ENCODE assay signal across 8 mouse cellular contexts in genomic region chr11:96311520-96312417, GRCm38 (mm10). TPM values are rescaled to one million over a fixed set of nuclear protein-coding genes. Genes with fewer than 3 reads are reported as not detected.
DNase-seq lines count a peak whose midpoint lies in the region; ATAC-seq and TF ChIP-seq lines count a peak whose summit lies in the region.

No protein-coding gene starts in this region.

- H3K4me1 ChIP-seq in brown adipose tissue, adult 24 weeks (ENCODE audit: control insufficient read depth, insufficient read depth, insufficient read length, low read length) = peaks cover 21% of the 10 kb centered on the region
- H3K4me1 ChIP-seq in heart, embryonic 11.5 days (ENCODE audit: control insufficient read depth, insufficient read depth, low read length) = no peaks in the 10 kb centered on the region
- peaks cover 43% of the 10 kb centered on the region for H3K4me1 ChIP-seq in kidney, embryonic 14.5 days (ENCODE audit: control insufficient read depth, insufficient read depth, low read length)
- no peaks in the 10 kb centered on the region; the same call in 1 of the 2 replicates for H3K4me1 ChIP-seq in small intestine, adult 2 months (ENCODE audit: control insufficient read depth, insufficient read depth, insufficient read length, low read length)

- TF ChIP-seq CTCF in layer of hippocampus, adult 2 months (conservative IDR thresholded peaks at IDR 0.05) = peak; percentile 75
- peak; percentile 55; the same call in 1 of the 2 replicates for TF ChIP-seq CTCF in small intestine, adult 2 months (IDR thresholded peaks at IDR 0.05; ENCODE audit: extremely low read depth, insufficient read length, insufficient replicate concordance, low read depth, low read length)

- H3K36me3 ChIP-seq in heart, embryonic 11.5 days (ENCODE audit: control insufficient read depth, insufficient read depth, low read length) = no peaks in the 10 kb centered on the region
- no peaks in the 10 kb centered on the region; the same call in 1 of the 2 replicates for H3K36me3 ChIP-seq in kidney, embryonic 14.5 days (ENCODE audit: control insufficient read depth, insufficient read depth, low read length)
- no peaks in the 10 kb centered on the region for H3K36me3 ChIP-seq in small intestine, adult 2 months (ENCODE audit: control insufficient read depth, insufficient read depth, low read length)

- H3K9ac ChIP-seq in heart, embryonic 11.5 days (ENCODE audit: low read depth, low read length) = no peak overlapping the region
- peak overlapping the region; percentile 99 for H3K9ac ChIP-seq in kidney, embryonic 14.5 days (ENCODE audit: low read depth, low read length)

- under 1% methylated on average over 31 of the region's 31 CpGs for WGBS in heart, embryonic 11.5 days (ENCODE audit: insufficient replicate concordance)
- whole genome bisulfite sequencing in kidney, embryonic 14.5 days = under 1% methylated on average over 31 of the region's 31 CpGs
- WGBS in small intestine, adult 2 months = 5% methylated on average over 31 of the region's 31 CpGs

- no peak overlapping the region for H3K4me3 ChIP-seq in layer of hippocampus, adult 2 months
- peak overlapping the region; percentile 56 for H3K4me3 ChIP-seq in brown adipose tissue, adult 24 weeks (ENCODE audit: insufficient read depth, low read depth, low read length)
- peak overlapping the region; percentile 33 for H3K4me3 ChIP-seq in heart, embryonic 11.5 days (ENCODE audit: low read depth, low read length)
- peak overlapping the region; percentile 53 for H3K4me3 ChIP-seq in kidney, embryonic 14.5 days (ENCODE audit: low read length)
- peak overlapping the region; percentile 35 for H3K4me3 ChIP-seq in small intestine, adult 2 months (ENCODE audit: low read depth, low read length)

- H3K27me3 ChIP-seq in heart, embryonic 11.5 days (ENCODE audit: control insufficient read depth, insufficient read depth, low read length) = peaks cover 100% of the 10 kb centered on the region
- no peaks in the 10 kb centered on the region for H3K27me3 ChIP-seq in kidney, embryonic 14.5 days (ENCODE audit: control insufficient read depth, insufficient read depth, low read length)
- peaks cover 29% of the 10 kb centered on the region for H3K27me3 ChIP-seq in small intestine, adult 2 months (ENCODE audit: control insufficient read depth, insufficient read depth, low read length)

- no peak; the same call in 1 of the 2 replicates for TF ChIP-seq POLR2A in small intestine, adult 2 months (IDR thresholded peaks at IDR 0.05; ENCODE audit: low read depth, low read length)

- no peak overlapping the region for H3K27ac ChIP-seq in layer of hippocampus, adult 2 months
- H3K27ac ChIP-seq in brown adipose tissue, adult 24 weeks (replicated peaks; ENCODE audit: low read depth, low read length) = peak overlapping the region; percentile 70
- H3K27ac ChIP-seq in heart, embryonic 11.5 days (ENCODE audit: low read depth, low read length) = no peak overlapping the region
- peak overlapping the region; percentile 100 for H3K27ac ChIP-seq in kidney, embryonic 14.5 days (ENCODE audit: low read depth, low read length)
- peak overlapping the region; percentile 54 for H3K27ac ChIP-seq in small intestine, adult 2 months (ENCODE audit: insufficient read depth, low read depth, low read length)

- DNase-seq in layer of hippocampus, adult 2 months (ENCODE audit: low spot score in 2 of 2) = no peak
- DNase-seq in layer of hippocampus, postnatal 36 days = no peak
- DNase-seq in lung, postnatal 14 days = peak; percentile 80

- ATAC-seq in heart, embryonic 11.5 days (replicated peaks; ENCODE audit: insufficient number of reproducible peaks, low FRiP score, low TSS enrichment) = peak; percentile 65
- peak; percentile 50 for ATAC-seq in kidney, embryonic 14.5 days (ENCODE audit: low FRiP score, low TSS enrichment)
- no peak for ATAC-seq in erythroid progenitor cell, adult 5-6 weeks (replicated peaks; ENCODE audit: low FRiP score, poor library complexity, severe bottlenecking)

- H3K9me3 ChIP-seq in heart, embryonic 11.5 days (replicated peaks; ENCODE audit: control insufficient read depth, low read length) = no peaks in the 10 kb centered on the region
- H3K9me3 ChIP-seq in kidney, embryonic 14.5 days (ENCODE audit: control insufficient read depth, low read length) = no peaks in the 10 kb centered on the region

- peak overlapping the region; percentile 58 for H3K4me2 ChIP-seq in heart, embryonic 11.5 days
- H3K4me2 ChIP-seq in kidney, embryonic 14.5 days (replicated peaks; ENCODE audit: low read depth, low read length) = peak overlapping the region; percentile 95

RNA-seq across cellular contexts. Expression of gene Hoxb4, which starts 6.3 kb away (rescaled TPM):
- total RNA-seq in layer of hippocampus, adult 2 months (2021) = not detected
- total RNA-seq in layer of hippocampus, postnatal 36 days (2021) = not detected
- polyA plus RNA-seq in brown adipose tissue, adult 24 weeks (2012; ENCODE audit: insufficient read depth, insufficient read length, missing spikeins) = 6.0 and 6.4 TPM in 2 replicates
- 0.21 and 0.77 TPM in 2 replicates for polyA plus RNA-seq in heart, embryonic 11.5 days (2014; fragmentation: Nextera tagmentation; extraction: Ambion mirVana)
- 4.2 and 8.6 TPM in 2 replicates for polyA plus RNA-seq in kidney, embryonic 14.5 days (2014; fragmentation: Nextera tagmentation; extraction: Ambion mirVana)
- 1.4 and 2.9 TPM in 2 replicates for polyA plus RNA-seq in small intestine, adult 2 months (2012; rRNA removed)
- total RNA-seq in erythroid progenitor cell, adult 5-6 weeks (2015; ENCODE audit: low replicate concordance) = 1.3 TPM in 1 of 2 replicates, not detected in the other
- total RNA-seq in erythroid progenitor cell, adult 5-6 weeks (2017; ENCODE audit: low replicate concordance) = not detected in 2 replicates

RNA-seq across cellular contexts. Expression of gene Hoxb5, which starts 8.6 kb away (rescaled TPM):
- not detected for total RNA-seq in layer of hippocampus, adult 2 months (2021)
- total RNA-seq in layer of hippocampus, postnatal 36 days (2021) = not detected
- 1.1 and 1.2 TPM in 2 replicates for polyA plus RNA-seq in brown adipose tissue, adult 24 weeks (2012; ENCODE audit: insufficient read depth, insufficient read length, missing spikeins)
- polyA plus RNA-seq in heart, embryonic 11.5 days (2014; fragmentation: Nextera tagmentation; extraction: Ambion mirVana) = 0.65 and 2.4 TPM in 2 replicates
- 22.1 and 24.3 TPM in 2 replicates for polyA plus RNA-seq in kidney, embryonic 14.5 days (2014; fragmentation: Nextera tagmentation; extraction: Ambion mirVana)
- polyA plus RNA-seq in small intestine, adult 2 months (2012; rRNA removed) = 1.8 and 3.2 TPM in 2 replicates
- not detected in 2 replicates for total RNA-seq in erythroid progenitor cell, adult 5-6 weeks (2015; ENCODE audit: low replicate concordance)
- not detected in 2 replicates for total RNA-seq in erythroid progenitor cell, adult 5-6 weeks (2017; ENCODE audit: low replicate concordance)

RNA-seq across cellular contexts. Expression of gene Hoxb3, which starts 11.4 kb away (rescaled TPM):
- total RNA-seq in layer of hippocampus, adult 2 months (2021) = not detected
- not detected for total RNA-seq in layer of hippocampus, postnatal 36 days (2021)
- polyA plus RNA-seq in brown adipose tissue, adult 24 weeks (2012; ENCODE audit: insufficient read depth, insufficient read length, missing spikeins) = 1.7 and 2.0 TPM in 2 replicates
- 0.74 and 1.0 TPM in 2 replicates for polyA plus RNA-seq in heart, embryonic 11.5 days (2014; fragmentation: Nextera tagmentation; extraction: Ambion mirVana)
- polyA plus RNA-seq in kidney, embryonic 14.5 days (2014; fragmentation: Nextera tagmentation; extraction: Ambion mirVana) = 8.2 and 8.6 TPM in 2 replicates
- polyA plus RNA-seq in small intestine, adult 2 months (2012; rRNA removed) = 3.5 and 5.5 TPM in 2 replicates
- total RNA-seq in erythroid progenitor cell, adult 5-6 weeks (2015; ENCODE audit: low replicate concordance) = not detected in 2 replicates
- total RNA-seq in erythroid progenitor cell, adult 5-6 weeks (2017; ENCODE audit: low replicate concordance) = not detected in 2 replicates

RNA-seq across cellular contexts. Expression of gene Hoxb6, which starts 19.5 kb away (rescaled TPM):
- total RNA-seq in layer of hippocampus, adult 2 months (2021) = not detected
- not detected for total RNA-seq in layer of hippocampus, postnatal 36 days (2021)
- 0.91 and 1.9 TPM in 2 replicates for polyA plus RNA-seq in brown adipose tissue, adult 24 weeks (2012; ENCODE audit: insufficient read depth, insufficient read length, missing spikeins)
- polyA plus RNA-seq in heart, embryonic 11.5 days (2014; fragmentation: Nextera tagmentation; extraction: Ambion mirVana) = 0.32 and 0.90 TPM in 2 replicates
- 44.1 and 53.1 TPM in 2 replicates for polyA plus RNA-seq in kidney, embryonic 14.5 days (2014; fragmentation: Nextera tagmentation; extraction: Ambion mirVana)
- polyA plus RNA-seq in small intestine, adult 2 months (2012; rRNA removed) = 1.0 and 8.3 TPM in 2 replicates
- not detected in 2 replicates for total RNA-seq in erythroid progenitor cell, adult 5-6 weeks (2015; ENCODE audit: low replicate concordance)
- total RNA-seq in erythroid progenitor cell, adult 5-6 weeks (2017; ENCODE audit: low replicate concordance) = not detected in 2 replicates

RNA-seq across cellular contexts. Expression of gene Hoxb7, which starts 25.3 kb away (rescaled TPM):
- not detected for total RNA-seq in layer of hippocampus, adult 2 months (2021)
- total RNA-seq in layer of hippocampus, postnatal 36 days (2021) = not detected
- polyA plus RNA-seq in brown adipose tissue, adult 24 weeks (2012; ENCODE audit: insufficient read depth, insufficient read length, missing spikeins) = 2.1 and 2.6 TPM in 2 replicates
- polyA plus RNA-seq in heart, embryonic 11.5 days (2014; fragmentation: Nextera tagmentation; extraction: Ambion mirVana) = 0.28 and 0.31 TPM in 2 replicates
- 58.6 and 61.9 TPM in 2 replicates for polyA plus RNA-seq in kidney, embryonic 14.5 days (2014; fragmentation: Nextera tagmentation; extraction: Ambion mirVana)
- polyA plus RNA-seq in small intestine, adult 2 months (2012; rRNA removed) = 0.17 and 1.5 TPM in 2 replicates
- total RNA-seq in erythroid progenitor cell, adult 5-6 weeks (2015; ENCODE audit: low replicate concordance) = not detected in 2 replicates
- total RNA-seq in erythroid progenitor cell, adult 5-6 weeks (2017; ENCODE audit: low replicate concordance) = not detected in 2 replicates

Comparison
In these comparisons a context has a peak if more than half of its experiments do, and no peak if none do; other contexts are left out.
1. H3K27ac ChIP-seq: peak in brown adipose tissue, adult 24 weeks (single experiment), kidney, embryonic 14.5 days (single experiment) and small intestine, adult 2 months (single experiment); none in layer of hippocampus, adult 2 months (single experiment) and heart, embryonic 11.5 days (single experiment).